Mouse (Mus musculus): Measurements from ENCODE around the gene Ibtk. TPM values are rescaled to one million over a fixed set of nuclear protein-coding genes. Genes with fewer than 3 reads are reported as not detected.

The Ibtk gene
- total and polyA plus RNA-seq, 2 experiments from 2014 or later: 17.1 to 23.4 TPM

- Histone ChIP-seq H3K36me3 (ENCODE audit: insufficient read depth, low read length) (no peaks in the 10 kb centered on the region), H3K27me3 (ENCODE audit: insufficient read depth, low read length) (no peaks in the 10 kb centered on the region)
Measured at GRCm38 (mm10) chr9:85653401-85653800, 95.7 kb downstream of the Ibtk start.

GRCm38 (mm10) chr9:85638276-85638675 lies 110.9 kb downstream of the Ibtk start:
- WGBS: 87% methylated on average over 2 of the region's 2 CpGs
- DNase-seq (ENCODE audit: low spot score) (no peak), ATAC-seq (no peak)
- no peak overlapping the region for H3K27ac ChIP-seq
- no peak overlapping the region for H3K4me2 ChIP-seq (ENCODE audit: low read depth, low read length)
- no peak for TF ChIP-seq CTCF (IDR thresholded peaks at IDR 0.05; ENCODE audit: low read depth)
- H3K9ac ChIP-seq (replicated peaks; ENCODE audit: low read length): no peak overlapping the region
- H3K4me3 ChIP-seq (ENCODE audit: low read length): no peak overlapping the region
- no peaks in the 10 kb centered on the region for H3K4me1 ChIP-seq (ENCODE audit: insufficient read depth, low read length)
- no peaks in the 10 kb centered on the region for H3K9me3 ChIP-seq (ENCODE audit: low read length)
- H3K36me3 ChIP-seq (ENCODE audit: insufficient read depth, low read length): no peaks in the 10 kb centered on the region
- no peaks in the 10 kb centered on the region for H3K27me3 ChIP-seq (ENCODE audit: insufficient read depth, low read length)

More at GRCm38 (mm10) chr9:85653401-85653800, 95.7 kb downstream of the Ibtk start:
- WGBS: 71% methylated on average over 4 of the region's 4 CpGs
- Histone ChIP-seq H3K4me2 (ENCODE audit: low read depth, low read length) (no peak overlapping the region), H3K9ac (replicated peaks; ENCODE audit: low read length) (no peak overlapping the region), H3K4me1 (ENCODE audit: insufficient read depth, low read length) (no peaks in the 10 kb centered on the region), H3K4me3 (ENCODE audit: low read length) (no peak overlapping the region), H3K27ac (no peak overlapping the region), H3K9me3 (ENCODE audit: low read length) (no peaks in the 10 kb centered on the region)
- ATAC-seq (no peak), DNase-seq (ENCODE audit: low spot score) (no peak)
- no peak for TF ChIP-seq CTCF (IDR thresholded peaks at IDR 0.05; ENCODE audit: low read depth)

Other genes starting within 250 kb of the Ibtk start
- 57.7 and 58.5 TPM in 2 replicates for gene Tpbg, start 93.0 kb upstream of the Ibtk start, total RNA-seq (2014; rRNA removed)
- 20.6 and 21.2 TPM in 2 replicates for gene Tpbg, start 93.0 kb upstream of the Ibtk start, polyA plus RNA-seq (2015; fragmentation: Nextera tagmentation; extraction: Ambion mirVana)